Mouse (Mus musculus): ENCODE measurements around the gene Gm14443. TPM values are rescaled to one million over a fixed set of nuclear protein-coding genes. Genes with fewer than 3 reads are reported as not detected.
"Not testable (repeated sequence)": the region's sequence is repeated elsewhere in the genome, so short reads cannot be mapped to it uniquely, and the experiment has no call there.

Gene Gm14443
- 0.04 and 0.09 TPM in 2 replicates for polyA plus RNA-seq (2012; rRNA removed)
- polyA plus RNA-seq (2014; fragmentation: Nextera tagmentation; extraction: Ambion mirVana): 0.05 TPM in 1 of 2 replicates, not detected in the other

DNA sequence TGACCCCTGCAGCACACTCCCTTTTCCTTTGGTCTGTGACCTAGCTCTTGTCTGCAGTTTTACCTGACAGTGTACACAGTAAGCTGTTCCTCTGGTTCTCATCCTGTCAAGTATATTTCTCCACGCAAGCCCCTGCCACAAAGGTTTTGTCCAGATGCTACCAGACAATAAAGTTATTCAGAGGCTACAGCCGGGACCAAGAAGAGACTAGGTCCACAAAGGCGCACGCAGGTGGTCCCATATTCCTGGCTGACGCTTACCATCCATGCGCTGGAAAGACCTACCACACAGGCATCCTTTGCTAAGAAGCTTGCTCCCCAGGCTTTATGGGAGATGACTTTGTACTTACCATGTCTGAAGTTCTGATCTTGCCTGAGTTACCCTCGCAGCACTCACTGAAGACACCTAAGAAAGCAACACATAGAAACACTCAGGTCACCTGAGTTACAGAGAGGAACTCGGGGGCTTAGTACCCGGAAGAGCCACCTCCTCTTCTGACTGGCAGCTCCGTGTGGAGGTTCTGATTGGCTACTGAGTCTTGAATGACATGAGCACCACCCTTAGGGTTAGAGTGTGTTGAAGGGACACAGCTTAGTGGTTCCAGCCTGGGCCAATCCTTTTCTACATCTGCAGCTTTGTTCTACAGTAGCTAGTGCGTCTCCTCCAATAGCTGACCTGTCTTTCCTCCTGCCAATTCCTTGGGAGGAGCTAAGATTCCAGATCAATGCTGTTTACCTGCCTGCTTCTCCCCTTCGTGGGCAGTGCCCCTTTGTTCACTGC, at the start of gene Gm14443:
TSS of gene Gm14443 (minus strand) at position 471 of the 780 bp plus-strand sequence.
- H3K4me1 ChIP-seq (replicated peaks; ENCODE audit: control insufficient read depth in 2 of 2, insufficient read depth in 2 of 2, low read length in 1 of 2); H3K9ac ChIP-seq (replicated peaks); H3K4me3 ChIP-seq (ENCODE audit: insufficient read depth in 1 of 2, low read depth in 2 of 2, low read length in 2 of 2); H3K27me3 ChIP-seq (ENCODE audit: control insufficient read depth, insufficient read depth, low read length); H3K4me2 ChIP-seq (ENCODE audit: low read depth); DNase-seq (ENCODE audit: low read depth in 3 of 3, low spot score in 3 of 3); H3K27ac ChIP-seq; H3K9me3 ChIP-seq (ENCODE audit: control insufficient read depth, low read length); ATAC-seq (ENCODE audit: insufficient read depth); H3K36me3 ChIP-seq (replicated peaks; ENCODE audit: control insufficient read depth, insufficient read depth, low read depth): not testable (repeated sequence)
- 57% methylated on average over 12 of the region's 12 CpGs for WGBS (ENCODE audit: insufficient replicate concordance)

DNA sequence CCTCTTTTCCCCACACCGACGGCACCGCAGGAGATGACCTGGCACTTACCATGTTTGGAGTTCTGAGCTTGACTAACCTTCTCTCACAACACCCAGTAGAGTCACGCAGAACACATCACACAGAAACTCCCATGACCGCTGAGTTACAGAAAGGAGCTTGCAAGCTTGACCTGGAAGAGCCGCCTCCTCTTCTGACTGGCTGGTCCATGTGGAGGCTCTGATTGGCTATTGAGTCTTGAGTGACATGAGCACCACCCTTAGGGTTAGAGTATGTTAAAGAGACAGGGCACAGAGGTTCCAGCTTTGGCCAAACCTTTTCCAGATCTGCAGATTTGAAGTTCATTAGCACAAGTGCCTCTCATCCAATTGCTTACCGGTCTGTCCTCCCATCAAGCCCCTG, 31.1 kb upstream of the Gm14443 start, which contains the start of gene Gm14391:
TSS of gene Gm14391 (minus strand) at position 186 of the 400 bp plus-strand sequence.
- not testable (repeated sequence) for H3K27ac ChIP-seq; H3K9ac ChIP-seq (replicated peaks); H3K36me3 ChIP-seq (replicated peaks; ENCODE audit: control insufficient read depth, insufficient read depth, low read depth); DNase-seq (ENCODE audit: low read depth in 3 of 3, low spot score in 3 of 3); H3K9me3 ChIP-seq (ENCODE audit: control insufficient read depth, low read length); H3K4me2 ChIP-seq (ENCODE audit: low read depth); H3K4me1 ChIP-seq (replicated peaks; ENCODE audit: control insufficient read depth in 2 of 2, insufficient read depth in 2 of 2, low read length in 1 of 2); H3K27me3 ChIP-seq (ENCODE audit: control insufficient read depth, insufficient read depth, low read length); ATAC-seq (ENCODE audit: insufficient read depth); H3K4me3 ChIP-seq (ENCODE audit: insufficient read depth in 1 of 2, low read depth in 2 of 2, low read length in 2 of 2)
- no CpG with 5 or more reads among the region's 7 CpGs for WGBS (ENCODE audit: insufficient replicate concordance)

DNA sequence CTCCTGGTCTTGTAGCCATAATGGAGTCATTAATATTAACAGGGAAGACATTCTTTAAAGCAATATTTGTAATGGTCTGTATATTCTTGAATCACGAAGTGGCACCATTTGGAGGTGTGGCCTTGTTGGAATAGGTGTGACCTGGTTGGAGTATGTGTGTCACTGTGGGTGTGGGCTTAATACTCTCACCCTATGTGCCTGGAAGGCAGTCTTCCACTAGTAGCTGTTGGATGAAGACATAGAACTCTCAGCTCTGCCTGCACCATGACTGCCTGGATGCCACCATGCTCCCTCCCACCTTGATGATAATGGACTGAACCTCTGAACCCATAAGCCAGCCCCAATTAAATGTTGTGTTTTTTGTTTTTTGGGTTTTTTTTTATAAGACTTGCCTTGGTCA, 3.3 kb upstream of the Gm14443 start:
- not testable (repeated sequence) for DNase-seq (ENCODE audit: low read depth in 3 of 3, low spot score in 3 of 3); H3K4me1 ChIP-seq (replicated peaks; ENCODE audit: control insufficient read depth in 2 of 2, insufficient read depth in 2 of 2, low read length in 1 of 2); H3K9ac ChIP-seq (replicated peaks); H3K4me3 ChIP-seq (ENCODE audit: insufficient read depth in 1 of 2, low read depth in 2 of 2, low read length in 2 of 2); H3K27ac ChIP-seq; H3K9me3 ChIP-seq (ENCODE audit: control insufficient read depth, low read length); H3K27me3 ChIP-seq (ENCODE audit: control insufficient read depth, insufficient read depth, low read length); H3K36me3 ChIP-seq (replicated peaks; ENCODE audit: control insufficient read depth, insufficient read depth, low read depth); H3K4me2 ChIP-seq (ENCODE audit: low read depth); ATAC-seq (ENCODE audit: insufficient read depth)
- 30% methylated on average over 1 of the region's 1 CpGs for WGBS (ENCODE audit: insufficient replicate concordance)

DNA sequence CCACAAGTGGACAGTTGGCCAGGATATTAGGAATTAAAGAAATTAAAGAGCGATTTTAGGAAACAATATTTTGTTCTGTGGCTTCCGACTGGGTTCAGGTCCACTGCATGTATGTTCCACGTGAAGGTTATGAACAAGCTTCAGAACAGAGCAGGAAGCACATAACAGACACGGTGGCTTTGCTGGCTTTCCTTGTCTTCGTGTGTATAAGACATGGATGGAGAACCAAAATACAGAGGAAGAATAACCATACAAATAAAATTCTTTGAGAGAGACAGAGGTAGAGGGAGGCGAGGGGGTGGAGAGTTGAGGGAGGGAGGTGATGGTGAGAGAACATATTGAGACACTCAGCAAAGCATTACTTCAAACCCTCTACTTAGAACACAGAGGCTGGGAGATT, 641 bp upstream of the Gm14443 start:
- H3K4me1 ChIP-seq (replicated peaks; ENCODE audit: control insufficient read depth in 2 of 2, insufficient read depth in 2 of 2, low read length in 1 of 2): no peaks in the 10 kb centered on the region
- H3K4me3 ChIP-seq (ENCODE audit: insufficient read depth in 1 of 2, low read depth in 2 of 2, low read length in 2 of 2): no peak overlapping the region
- WGBS (ENCODE audit: insufficient replicate concordance): 52% methylated on average over 6 of the region's 6 CpGs
- DNase-seq (ENCODE audit: low read depth in 3 of 3, low spot score in 3 of 3): no peak
- no peak overlapping the region for H3K9ac ChIP-seq (replicated peaks)
- TF ChIP-seq CTCF (IDR thresholded peaks at IDR 0.05; ENCODE audit: low read depth) (no peak), EP300 (IDR thresholded peaks at IDR 0.05; ENCODE audit: low read depth) (no peak)
- no peaks in the 10 kb centered on the region for H3K9me3 ChIP-seq (ENCODE audit: control insufficient read depth, low read length)
- no peaks in the 10 kb centered on the region for H3K36me3 ChIP-seq (replicated peaks; ENCODE audit: control insufficient read depth, insufficient read depth, low read depth)
- no peaks in the 10 kb centered on the region for H3K27me3 ChIP-seq (ENCODE audit: control insufficient read depth, insufficient read depth, low read length)
- H3K27ac ChIP-seq: no peak overlapping the region
- ATAC-seq (ENCODE audit: insufficient read depth): no peak
- H3K4me2 ChIP-seq (ENCODE audit: low read depth): no peak overlapping the region

DNA sequence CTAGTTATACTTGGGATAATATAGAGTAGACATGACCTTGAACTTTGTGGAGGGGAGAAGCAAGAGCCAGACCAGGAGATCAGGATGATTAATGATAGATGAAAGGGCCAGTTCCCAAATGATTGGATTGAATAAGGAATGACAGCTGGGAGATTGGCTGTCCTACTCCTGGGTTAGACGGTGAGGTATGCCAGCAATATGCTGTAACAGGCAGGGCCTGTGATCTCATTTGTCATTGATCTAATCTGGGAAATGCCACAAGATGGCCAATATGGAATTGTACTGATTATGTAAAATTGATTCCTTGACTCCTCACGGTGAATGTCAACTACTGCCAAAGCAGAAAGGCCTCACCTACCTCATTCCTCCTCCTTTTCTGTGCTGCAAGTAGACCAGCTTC, 1.6 kb downstream of the Gm14443 start:
- not testable (repeated sequence) for H3K27me3 ChIP-seq (ENCODE audit: control insufficient read depth, insufficient read depth, low read length); H3K4me2 ChIP-seq (ENCODE audit: low read depth); H3K4me1 ChIP-seq (replicated peaks; ENCODE audit: control insufficient read depth in 2 of 2, insufficient read depth in 2 of 2, low read length in 1 of 2); H3K9ac ChIP-seq (replicated peaks); H3K27ac ChIP-seq; H3K9me3 ChIP-seq (ENCODE audit: control insufficient read depth, low read length); DNase-seq (ENCODE audit: low read depth in 3 of 3, low spot score in 3 of 3); ATAC-seq (ENCODE audit: insufficient read depth); H3K36me3 ChIP-seq (replicated peaks; ENCODE audit: control insufficient read depth, insufficient read depth, low read depth); H3K4me3 ChIP-seq (ENCODE audit: insufficient read depth in 1 of 2, low read depth in 2 of 2, low read length in 2 of 2)
- WGBS (ENCODE audit: insufficient replicate concordance): 60% methylated on average over 2 of the region's 2 CpGs

DNA sequence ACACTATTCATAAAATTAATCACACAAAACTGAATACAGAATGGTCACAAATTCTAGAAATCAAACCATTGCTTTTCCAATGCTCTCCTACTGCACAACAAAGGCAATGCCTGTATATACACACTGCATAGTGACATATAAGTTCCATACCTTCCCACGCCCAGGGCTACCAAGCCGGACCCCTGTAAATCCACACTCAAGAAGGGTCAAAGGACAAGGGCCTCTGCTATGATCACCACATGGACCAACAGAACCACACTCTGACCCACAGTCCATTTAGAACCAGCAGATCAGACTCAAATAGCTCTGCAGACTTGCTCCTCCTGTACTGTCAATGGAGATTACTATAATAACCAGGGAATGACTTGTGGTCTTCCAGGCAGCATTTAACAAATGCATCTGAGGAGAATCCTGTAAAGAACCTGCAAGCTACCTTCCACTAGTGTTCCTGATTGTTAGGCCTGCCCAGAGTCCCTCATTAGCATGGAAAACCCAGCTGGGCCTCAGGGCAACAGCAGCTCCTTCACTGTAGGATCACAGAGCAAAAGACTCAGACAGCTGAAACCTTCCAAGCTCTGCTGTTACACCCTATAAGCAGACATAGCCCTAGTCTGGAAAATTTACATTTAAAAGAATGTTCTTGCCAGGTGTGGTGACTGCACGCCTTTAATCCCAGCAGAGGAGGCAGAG, 2.6 kb downstream of the Gm14443 start:
- not testable (repeated sequence) for H3K9ac ChIP-seq (replicated peaks); ATAC-seq (ENCODE audit: insufficient read depth); H3K27me3 ChIP-seq (ENCODE audit: control insufficient read depth, insufficient read depth, low read length); DNase-seq (ENCODE audit: low read depth in 3 of 3, low spot score in 3 of 3); H3K27ac ChIP-seq; H3K9me3 ChIP-seq (ENCODE audit: control insufficient read depth, low read length); H3K4me3 ChIP-seq (ENCODE audit: insufficient read depth in 1 of 2, low read depth in 2 of 2, low read length in 2 of 2); H3K4me1 ChIP-seq (replicated peaks; ENCODE audit: control insufficient read depth in 2 of 2, insufficient read depth in 2 of 2, low read length in 1 of 2); H3K4me2 ChIP-seq (ENCODE audit: low read depth); H3K36me3 ChIP-seq (replicated peaks; ENCODE audit: control insufficient read depth, insufficient read depth, low read depth)
- WGBS (ENCODE audit: insufficient replicate concordance): 69% methylated on average over 3 of the region's 3 CpGs

Data from liver, embryonic 14.5 days (tissue).